Mouse (Mus musculus) layer of hippocampus, adult 9-10 months (tissue): Measurements from ENCODE around the gene Pigv.
A peak's percentile ranks its signal among the peaks of the same experiment; 100 is the strongest.

ENCODE experiments used
- DNase-seq: peaks from one replicate; pipeline ENCODE4 v3.0.0; 2022; ENCODE audit warnings: low spot score

Gene Pigv

DNA sequence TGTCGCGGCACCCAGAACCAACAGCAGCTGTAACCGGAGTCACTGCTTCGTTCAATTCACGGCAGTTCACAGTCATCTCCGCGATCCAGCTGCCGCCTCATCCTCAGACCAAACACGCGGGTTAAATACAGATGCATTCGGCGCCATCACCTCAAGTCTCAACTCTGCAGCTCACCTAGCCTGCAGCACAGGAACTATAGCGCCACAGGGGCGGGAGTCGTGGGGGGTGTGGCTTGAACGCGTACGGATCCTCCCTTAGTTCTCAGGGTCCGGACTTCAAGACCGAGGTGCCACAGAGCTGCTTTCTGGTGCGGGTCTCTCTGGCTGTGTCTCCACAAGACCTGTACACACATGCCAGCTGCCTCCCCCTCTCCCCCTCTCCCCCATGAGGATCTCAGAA is 26.8 kb downstream of the Pigv start:
- no peak for DNase-seq

DNA sequence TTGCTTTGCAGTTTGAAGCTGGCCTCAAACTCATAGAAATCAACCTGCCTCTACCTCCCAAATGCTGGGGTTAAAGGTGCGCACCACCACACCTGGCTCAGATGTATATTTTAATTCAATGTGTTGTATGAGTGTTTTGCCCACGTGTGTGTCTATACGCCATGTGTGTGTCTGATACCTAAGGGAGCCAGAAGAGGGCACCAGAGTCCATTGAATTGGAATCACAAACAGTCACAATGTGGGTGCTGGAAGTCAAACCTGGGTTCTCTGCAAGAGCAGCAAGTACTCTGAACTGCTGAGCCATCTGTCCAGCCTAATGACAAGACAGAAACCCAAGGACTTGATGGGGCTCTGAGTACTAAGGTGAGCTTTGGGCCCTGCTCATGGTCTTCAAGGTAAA is 27.3 kb downstream of the Pigv start:
- DNase-seq: no peak

DNA sequence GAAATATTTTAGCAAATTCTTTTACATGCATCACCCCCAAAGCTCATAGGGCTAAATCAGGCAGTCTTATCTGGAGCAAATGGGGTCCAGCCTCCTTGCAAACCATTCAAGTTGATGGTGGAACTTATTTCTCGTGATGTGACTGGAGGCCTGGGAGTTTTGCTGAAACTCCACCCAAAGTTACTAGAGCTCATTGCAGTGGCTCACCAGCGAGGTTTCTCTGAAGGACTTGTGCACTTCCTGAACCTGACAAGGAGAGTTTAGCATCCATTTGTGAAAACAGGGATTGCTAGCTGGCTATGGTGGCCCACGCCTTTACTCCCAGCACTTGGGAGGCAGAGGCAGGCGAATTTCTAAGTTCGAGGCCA is 38.4 kb downstream of the Pigv start:
- DNase-seq: no peak

DNA sequence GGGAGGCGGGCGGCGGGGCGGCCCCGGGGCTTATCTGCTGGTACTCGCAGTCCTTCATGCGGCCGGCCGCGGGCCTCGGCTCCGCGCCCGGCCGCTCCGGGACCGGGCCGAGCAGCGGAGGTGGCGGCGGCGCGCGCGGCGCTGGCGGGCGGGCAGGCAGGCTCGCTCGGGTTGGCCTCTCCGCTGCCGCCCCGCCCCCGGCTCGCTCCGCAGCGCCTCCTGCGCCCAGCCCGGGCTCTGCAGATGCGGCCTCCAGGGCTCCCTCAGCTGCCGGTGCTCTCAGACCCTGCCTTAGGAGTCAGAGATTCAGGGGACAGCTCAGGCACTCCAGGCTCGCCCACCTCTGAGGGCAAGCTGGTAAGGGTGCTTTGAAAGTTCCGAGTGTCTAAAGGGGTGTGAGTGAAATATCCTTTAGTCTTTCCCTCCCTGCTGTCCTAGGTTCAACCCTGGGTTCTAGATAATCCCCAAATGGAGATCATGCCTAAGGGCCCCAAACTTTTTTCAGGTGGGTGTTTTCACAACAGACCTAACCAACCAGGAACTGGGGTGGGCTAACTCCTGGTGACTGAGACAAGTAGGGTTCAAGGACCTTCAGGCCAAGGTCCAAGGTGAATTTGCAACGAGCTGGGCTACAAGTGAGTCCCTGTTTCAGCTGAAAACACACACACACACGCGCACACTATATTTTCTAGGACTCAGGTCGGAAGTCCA is 39.0 kb downstream of the Pigv start:
- peak; percentile 65 for DNase-seq

DNA sequence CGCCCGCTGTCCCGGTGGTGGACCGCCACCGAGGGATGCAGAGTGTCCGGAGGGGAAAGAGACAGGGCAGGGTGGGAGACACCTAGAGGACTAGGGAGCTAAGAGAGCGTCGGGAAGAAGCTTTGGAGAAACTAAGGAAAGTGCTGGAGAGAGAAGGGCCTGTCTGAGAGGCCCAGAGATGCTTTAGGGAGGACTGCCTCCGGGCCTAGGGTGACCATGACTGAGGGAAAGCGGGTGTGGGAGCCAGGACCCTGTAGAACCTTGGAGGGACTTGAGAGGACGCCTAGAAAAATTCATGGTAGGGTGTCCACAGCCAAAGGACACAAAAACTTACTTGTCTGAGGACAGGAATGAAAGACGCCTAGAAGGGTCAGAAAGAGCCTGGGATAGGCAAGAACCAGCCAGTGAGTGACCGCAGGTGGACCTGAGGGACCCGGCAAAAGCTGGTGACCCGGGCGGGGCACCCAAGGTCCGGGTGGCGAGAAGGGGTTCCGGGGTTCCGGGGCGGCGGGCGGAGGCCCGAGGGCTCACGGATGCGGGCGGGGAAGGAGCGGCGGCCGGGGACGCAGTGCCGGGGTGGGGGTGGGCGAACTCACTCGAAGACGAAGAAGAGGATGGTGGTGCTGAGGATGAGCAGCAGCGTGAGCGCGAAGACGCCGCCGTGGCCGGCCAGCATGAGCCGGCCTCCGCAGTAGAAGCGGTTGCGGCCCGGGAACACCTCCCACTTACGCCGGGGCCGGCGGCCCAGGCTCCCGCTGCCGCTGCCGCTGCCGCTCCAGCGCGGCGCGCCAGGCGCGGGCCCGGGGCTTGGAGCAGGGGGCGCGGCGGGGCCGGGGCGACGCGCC is 39.7 kb downstream of the Pigv start:
- DNase-seq: no peak

DNA sequence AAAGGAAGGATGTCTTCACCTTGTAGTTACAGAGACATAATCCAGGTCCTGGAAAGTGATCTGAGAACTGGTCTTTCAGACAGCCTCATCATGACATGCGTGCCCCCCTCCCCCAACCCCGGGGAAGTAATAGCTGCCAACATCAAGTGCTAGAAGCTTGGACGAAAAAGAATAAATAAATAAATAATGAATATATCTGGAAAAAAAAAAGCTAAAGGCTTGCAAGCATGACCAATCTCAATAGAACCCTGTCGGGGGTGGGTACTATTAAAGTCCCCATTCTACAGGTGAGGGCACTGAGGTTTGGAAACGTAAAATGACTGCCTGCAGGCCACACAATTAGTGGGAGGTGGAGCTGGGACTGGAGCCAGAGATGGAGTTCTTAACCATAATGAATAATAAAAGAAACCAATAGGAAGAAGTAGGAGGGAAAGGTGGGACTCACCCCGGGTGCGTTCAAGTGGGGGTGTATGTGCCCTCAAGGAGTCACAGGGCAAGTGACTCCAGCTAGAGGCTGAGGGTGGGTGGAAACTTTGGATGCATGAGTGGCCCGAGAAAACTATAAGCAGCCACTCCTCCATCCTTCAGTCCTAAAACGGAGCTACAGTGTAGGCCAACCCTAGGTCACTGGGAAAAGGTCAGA is 40.6 kb downstream of the Pigv start:
- no peak for DNase-seq

DNA sequence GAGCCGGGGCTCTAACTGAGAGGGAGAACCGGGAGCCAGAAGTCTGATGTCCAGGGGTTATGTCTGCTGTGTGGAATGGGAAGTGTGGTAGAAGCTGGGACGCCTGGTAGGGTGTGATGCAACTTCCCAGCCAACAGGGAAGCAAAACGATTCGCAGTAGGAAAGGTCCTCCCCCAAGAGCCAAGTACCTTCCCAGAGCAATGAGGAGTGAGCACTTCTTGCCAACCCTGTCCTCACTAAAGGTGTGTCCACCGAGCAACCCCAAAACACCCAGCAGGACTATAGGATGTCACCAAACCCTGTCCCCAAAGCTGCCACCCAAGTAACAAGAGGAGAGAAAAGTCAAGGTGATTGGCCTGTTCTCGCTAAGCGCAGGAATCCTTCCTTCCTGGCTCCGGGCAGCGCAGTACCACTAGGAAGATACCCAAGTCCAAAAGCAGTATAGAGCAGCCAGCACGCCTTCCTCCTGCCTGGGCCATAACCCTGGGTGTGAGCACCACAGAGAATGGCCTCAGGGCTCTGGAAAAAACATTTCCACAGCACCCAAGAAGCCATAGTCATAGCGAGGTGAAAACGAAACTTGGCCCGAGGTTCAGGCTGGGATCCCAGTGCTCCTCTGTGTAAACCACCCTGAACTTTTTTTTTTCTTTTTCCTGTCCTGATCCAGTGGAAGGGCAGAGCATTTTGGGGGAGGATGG is 41.2 kb downstream of the Pigv start:
- DNase-seq: no peak

DNA sequence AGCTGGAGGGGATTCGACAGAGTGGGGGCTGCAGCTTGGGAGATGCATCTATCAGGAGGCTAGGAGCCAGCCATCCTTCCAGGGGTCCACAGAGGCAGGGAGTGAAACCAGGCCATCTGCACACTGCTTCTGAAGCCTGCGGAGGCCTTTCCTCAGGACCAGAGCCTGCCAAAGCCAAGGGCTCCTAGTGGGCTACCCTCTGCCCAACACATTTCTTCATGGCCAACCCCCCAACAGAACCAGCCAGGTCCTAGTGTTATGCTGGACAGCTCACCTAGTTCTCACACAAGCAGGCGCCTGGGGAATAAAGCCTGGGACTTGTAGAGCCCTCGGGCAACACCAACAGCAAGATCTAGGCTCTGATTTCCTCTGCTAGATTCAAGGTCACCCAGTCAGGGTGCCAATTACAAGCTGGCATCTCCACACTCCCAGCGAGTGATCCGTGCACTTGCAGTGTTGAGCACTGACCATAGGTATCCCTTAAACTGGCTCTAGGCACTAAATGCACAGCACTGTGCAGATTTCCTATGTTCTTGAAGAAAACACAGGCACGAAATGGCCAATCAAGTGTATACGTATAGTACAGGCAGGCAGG is 42.0 kb downstream of the Pigv start:
- DNase-seq: no peak

DNA sequence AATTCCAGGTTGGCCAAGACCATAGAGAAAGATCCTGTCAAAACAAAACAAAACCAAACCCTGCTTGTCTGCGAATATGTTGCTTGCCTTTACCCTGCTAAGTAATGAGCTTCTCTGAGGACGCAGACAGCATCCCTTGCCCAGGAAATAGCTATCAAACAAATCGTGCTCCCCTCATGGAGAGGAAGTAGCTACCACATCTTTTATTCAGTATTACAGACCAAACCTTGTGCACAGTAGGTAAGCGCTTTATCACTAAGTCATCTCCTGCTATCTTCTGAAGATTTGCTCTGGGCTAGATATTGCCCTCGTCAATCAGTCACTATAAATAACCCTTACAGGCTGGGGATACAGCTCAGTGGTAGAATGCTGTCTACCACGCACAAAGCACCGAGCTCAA is 43.3 kb downstream of the Pigv start:
- no peak for DNase-seq

DNA sequence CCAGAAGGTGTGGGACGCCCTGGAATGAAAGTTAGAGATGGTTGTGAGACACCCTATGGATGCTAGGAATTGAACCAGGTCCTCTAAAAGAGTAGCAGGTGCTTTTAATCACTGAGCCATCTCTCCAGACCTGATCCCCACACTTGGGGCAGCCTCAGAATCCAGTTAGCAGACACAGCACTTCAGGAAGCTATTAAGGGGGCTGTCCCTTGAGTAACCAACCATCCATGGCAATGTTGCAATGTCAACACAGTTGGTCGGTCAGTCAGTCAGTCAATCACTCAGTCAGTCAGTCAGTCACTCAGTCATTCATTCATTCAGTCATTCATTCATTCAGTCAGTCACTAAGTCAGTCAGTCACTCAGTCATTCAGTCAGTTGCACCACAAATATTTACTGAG is 43.9 kb downstream of the Pigv start:
- DNase-seq: no peak

DNA sequence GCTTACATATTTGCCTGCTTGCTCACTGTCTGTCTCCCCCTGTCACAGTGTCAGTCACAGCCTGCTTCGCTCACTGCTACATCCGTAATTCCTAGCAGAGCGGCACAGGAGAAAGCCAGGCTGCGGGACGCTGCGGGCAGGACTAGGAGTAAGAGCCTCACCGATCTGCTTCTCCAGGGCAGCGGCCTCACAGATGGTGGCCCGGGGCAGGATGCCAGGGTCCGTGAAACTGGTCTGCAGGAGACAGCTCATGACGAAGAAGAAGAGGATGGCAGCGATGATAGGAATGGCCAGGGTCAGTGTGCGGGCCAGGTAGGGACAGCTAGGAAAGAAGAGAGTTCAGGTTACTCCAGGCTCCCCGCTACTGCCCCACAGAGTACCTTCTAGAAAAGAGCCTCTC is 45.4 kb downstream of the Pigv start:
- no peak for DNase-seq

DNA sequence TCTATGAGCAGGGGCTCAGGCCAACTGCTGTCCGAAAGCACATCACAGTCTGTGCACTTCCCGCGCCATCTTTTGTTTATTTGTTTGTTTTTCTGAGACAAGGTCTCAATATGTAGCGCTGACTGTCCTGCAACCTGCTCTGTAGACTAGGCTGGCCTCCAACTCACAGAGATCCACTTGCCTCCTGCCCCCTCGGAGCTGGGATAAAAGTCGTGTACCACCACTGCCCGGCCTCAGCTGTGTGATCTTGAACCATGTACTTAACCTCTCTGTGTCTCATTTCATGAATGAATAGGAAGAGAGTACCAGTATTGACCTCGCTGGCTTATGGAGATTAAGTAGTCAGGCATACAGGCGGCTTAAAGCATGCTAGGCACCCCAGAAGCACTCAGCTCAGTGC is 45.8 kb downstream of the Pigv start:
- no peak for DNase-seq

DNA sequence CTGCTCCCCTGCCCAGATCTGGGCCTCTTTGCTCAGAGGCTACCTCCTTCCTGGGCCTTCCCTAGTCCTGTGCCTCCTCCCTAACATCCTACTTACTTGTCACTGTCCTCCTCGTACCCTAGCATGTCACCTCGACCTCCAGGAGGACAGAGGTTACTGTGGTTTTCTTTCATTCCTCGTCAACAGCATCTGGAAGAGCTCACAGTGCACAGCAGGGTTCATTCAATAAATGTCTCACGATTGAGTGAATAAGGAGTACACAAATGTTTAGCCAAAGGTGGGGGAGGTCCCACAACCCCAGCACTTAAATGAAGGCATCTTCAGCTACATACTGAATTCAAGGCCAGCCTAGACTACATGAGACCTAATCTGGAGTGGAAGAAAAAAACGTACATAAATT is 46.2 kb downstream of the Pigv start:
- no peak for DNase-seq

DNA sequence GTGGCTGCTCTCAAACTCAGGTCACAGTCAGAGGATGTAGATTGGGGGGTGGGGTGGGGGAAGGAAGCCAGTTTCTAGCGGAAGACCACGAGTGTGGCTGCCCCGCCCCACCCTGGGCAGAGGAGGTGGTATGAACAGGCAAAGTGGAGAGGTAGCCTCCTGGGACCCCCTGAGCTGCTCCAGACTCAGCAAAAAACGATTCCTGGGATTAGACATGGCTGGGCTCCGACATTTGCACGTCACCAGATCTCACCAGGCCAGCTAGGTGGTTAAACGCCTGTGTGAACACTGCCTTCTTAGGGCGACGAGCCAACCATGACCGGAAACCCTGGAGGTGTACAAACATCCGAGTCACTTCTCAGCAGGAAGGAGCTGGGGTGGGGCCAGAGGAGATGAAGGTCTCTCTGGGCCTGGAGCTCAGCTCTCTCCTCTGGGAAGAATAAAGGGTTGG is 46.8 kb downstream of the Pigv start:
- no peak for DNase-seq

DNA sequence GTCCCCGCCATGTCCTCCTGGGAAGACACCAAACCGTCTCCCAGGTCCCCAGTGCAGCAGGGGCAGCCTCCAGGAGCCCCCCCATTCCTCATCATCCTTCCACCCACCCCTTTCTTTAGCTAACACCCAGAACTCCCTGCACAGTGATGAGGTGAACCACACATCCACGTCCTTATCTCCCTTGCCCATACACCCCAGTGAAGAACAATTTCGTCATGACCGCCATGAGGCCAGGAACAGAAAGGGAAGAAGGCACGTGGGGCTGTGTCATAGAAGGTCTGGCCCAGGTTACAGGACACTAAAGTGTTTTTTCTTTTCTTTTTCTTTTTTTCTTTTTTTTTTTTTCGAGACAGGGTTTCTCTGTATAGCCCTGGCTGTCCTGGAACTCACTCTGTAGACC is 47.6 kb downstream of the Pigv start:
- no peak for DNase-seq

DNA sequence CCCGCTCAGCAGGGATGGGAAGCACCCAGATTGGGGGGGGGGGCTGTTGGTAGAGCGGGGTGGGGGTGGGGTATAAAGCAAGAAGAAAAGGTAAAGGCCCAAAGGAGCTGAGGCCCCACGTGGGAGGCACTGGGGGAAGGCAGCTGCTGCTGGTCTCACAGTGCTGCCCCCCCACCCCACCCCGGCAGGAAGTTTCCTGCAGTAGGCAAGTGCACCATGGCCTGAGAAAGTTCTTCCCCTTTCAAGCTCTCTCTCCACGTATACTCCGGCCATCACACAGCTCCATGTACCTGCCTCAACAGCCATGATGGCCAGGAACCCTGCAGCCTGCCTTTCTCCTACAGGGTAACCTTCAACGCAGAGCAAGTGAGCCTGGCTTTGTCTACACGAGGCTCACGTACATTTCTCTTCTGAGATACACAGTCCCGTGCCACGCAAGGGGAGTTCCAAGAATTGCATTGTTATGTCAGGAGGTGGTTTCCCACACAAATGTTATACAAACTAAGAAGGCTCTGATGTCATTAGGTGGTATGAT is 50.2 kb downstream of the Pigv start:
- no peak for DNase-seq

DNA sequence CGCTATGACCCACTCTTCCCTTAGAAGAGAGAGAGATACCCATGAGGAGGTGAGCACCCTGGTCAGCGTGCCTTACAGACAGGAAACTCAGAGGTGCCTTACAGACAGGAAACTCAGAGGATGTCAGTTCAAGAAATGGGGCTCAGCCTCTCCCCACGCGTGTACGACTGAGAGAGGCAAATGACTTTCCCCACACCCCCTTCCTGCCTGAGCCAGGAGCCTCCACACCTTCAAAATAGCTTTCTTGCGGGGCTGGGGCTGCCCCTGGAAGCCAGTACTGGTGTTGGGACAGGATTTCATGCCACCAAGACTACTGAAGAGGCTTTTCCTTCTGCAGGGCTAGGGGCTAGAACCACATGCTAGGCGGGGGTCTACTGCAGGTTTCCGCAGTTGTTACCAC is 51.8 kb downstream of the Pigv start:
- DNase-seq: no peak

DNA sequence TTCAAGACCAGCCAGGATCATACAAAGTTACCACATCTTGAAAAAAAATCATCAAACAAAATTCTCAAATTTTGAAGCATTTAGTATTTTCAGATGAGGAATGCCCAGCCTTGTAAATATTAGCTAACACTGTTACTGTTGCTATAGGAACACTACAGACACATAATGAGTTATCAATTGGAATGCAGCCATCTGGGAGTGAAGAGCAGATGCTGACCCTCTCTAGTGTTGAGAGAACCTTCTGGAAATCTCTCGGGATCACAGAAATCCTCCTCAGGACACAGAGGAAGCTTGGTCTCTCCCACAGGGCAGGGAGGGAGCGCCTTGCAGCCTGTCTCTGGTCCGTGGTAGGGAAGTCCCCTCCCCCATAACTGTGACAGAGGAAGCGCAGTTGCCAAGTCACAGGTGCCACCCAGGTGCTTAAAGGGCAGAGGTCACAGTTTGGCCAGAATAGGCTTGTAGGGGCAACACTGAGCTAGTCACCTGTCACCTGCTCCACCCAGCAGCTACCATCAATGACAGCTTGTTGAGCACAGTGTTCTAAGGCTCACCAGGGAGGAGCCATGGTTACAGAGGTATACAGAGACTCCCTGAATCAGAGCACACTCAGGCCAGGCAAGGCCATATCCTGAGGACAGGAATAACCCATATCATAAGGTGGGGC is 52.8 kb downstream of the Pigv start:
- no peak for DNase-seq

DNA sequence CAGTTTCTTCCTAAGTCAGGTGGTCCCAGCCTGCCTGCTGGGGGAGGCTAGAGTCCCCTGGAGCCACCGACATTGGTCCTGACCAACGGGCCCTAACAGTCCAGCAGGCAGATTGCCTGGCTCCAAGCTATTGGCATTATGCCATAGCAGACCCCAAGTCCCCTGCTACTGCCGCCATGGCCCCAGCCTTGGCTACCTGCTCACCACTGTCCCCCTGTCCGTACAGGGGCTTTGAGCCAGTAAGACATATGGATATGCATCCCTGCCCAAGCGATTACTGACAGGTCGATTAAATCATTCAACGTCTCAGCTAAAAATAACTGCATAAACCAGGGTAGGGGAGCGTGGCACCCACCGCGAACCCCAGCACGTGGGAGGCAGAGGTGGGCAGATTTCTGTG is 54.5 kb downstream of the Pigv start:
- no peak for DNase-seq

DNA sequence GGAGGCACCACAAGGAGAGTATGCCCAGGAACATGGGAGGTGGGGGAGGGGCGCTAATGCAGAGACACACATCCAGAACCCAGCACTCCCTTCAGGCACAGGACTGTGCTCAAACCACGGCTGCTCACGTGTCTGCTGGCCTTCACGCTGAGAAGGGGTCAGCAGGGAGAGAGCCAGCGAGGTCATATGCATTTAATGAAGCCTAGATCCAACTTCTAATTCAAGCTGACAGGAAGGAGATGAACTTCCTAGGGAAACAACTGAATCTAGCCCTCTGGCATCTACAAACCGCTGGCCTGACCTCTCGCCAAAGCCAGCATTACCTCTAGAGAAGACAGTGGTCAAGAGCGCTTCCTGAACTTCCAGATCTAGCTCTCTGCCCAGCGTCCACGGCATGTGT is 57.0 kb downstream of the Pigv start:
- DNase-seq: no peak

DNA sequence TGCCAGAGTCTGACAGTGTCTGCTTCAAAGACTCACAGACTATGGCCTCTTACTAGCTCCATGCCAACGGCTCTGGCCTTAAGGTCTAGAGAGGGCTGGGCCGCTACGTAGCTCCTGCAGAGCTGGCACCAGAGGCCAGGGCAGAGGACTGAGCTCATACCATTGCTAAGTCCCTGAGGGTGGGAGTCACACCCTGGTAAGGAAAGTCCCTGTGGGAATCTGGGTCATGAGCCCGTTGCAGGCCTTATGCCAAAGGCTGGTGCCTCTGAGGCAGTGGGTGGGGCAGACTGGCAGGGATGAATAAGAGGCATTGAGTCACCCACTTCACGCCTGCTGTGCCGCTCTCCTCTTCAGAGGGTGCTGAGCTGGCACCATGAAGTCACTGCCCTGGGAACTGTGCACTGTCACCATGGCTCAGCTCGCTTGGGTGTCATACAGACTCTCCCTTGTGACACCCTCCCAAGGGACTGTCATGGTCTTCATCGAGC is 58.1 kb downstream of the Pigv start:
- DNase-seq: no peak
